Mouse (Mus musculus) lung, embryonic 16.5 days (tissue): ENCODE measurements around the gene Gm17651. TPM values are rescaled to one million over a fixed set of nuclear protein-coding genes. Genes with fewer than 3 reads are reported as not detected.

Experiments used
- ATAC-seq: fragments of 200-750 bp; cut with Nextera tagmentation; 2 replicates; pipeline ENCODE4 v1.8.0; 2017; ENCODE audit warnings: low read depth, mild to moderate bottlenecking, moderate library complexity
- H3K27ac ChIP-seq: fragments of 300-500 bp; sonication (generic); 2 replicates; pipeline ENCODE4 v1.5.1; 2014; ENCODE audit warnings: mild to moderate bottlenecking, control low read depth, low read length
- H3K27me3 ChIP-seq: fragments of 300-500 bp; sonication (generic); 2 replicates; pipeline ENCODE4 v1.6.1; 2014; ENCODE audit warnings: low read depth, low read length, mixed read lengths; ENCODE audit not compliant: control insufficient read depth, insufficient read depth
- H3K36me3 ChIP-seq: fragments of 300-500 bp; sonication (generic); 2 replicates; pipeline ENCODE4 v1.6.1; 2014; ENCODE audit warnings: low read length; ENCODE audit not compliant: control insufficient read depth, insufficient read depth
- H3K4me1 ChIP-seq: fragments of 300-500 bp; sonication (generic); replicated peaks from 2 replicates; pipeline ENCODE4 v1.6.1; 2014; ENCODE audit warnings: low read length, mixed read lengths; ENCODE audit not compliant: control insufficient read depth, insufficient read depth
- H3K4me2 ChIP-seq: fragments of 300-500 bp; sonication (generic); 2 replicates; pipeline ENCODE4 v1.6.1; 2014; ENCODE audit warnings: low read depth, low read length, control low read depth
- H3K4me3 ChIP-seq: fragments of 300-500 bp; sonication (generic); 2 replicates; pipeline ENCODE4 v1.5.1; 2014; ENCODE audit warnings: mild to moderate bottlenecking, low read length, control low read depth
- H3K9ac ChIP-seq: fragments of 300-500 bp; sonication (generic); 2 replicates; pipeline ENCODE4 v1.6.1; 2014; ENCODE audit warnings: low read length, control low read depth
- H3K9me3 ChIP-seq: fragments of 300-500 bp; sonication (generic); 2 replicates; pipeline ENCODE4 v1.6.1; 2016; ENCODE audit warnings: low read length; ENCODE audit not compliant: control insufficient read depth
- WGBS: fragments of 180-500 bp; shearing (Covaris S2); extraction: QIAGEN DNeasy Blood & Tissue Kit; methylation state at CpG from one replicate; pipeline ENCODE4 v1.1.7; 2014; 5-methylcytosine and 5-hydroxymethylcytosine counted together
- microRNA-seq: library from miRNA; unstranded; fragments of <30 nt; microRNA quantifications from one replicate; pipeline ENCODE4, GENCODE M21; 2016
- polyA plus RNA-seq: library from polyadenylated mRNA; unstranded; fragments of >200 nt; fragmentation: Nextera tagmentation; extraction: Ambion mirVana; gene quantifications from 2 replicates; pipeline ENCODE4 v1.2.1, GENCODE M21; 2015

Gene Gm17651
- polyA plus RNA-seq, 1 experiment from 2014 or later, result not detected

- H3K27ac ChIP-seq, result no peak overlapping the region
- ATAC-seq, result no peak
These were observed 46.6 kb downstream of the Gm17651 start for GRCm38 (mm10) chr3:97627893-97628292.

GRCm38 (mm10) chr3:97624611-97625010 is 49.9 kb downstream of the Gm17651 start:
- ATAC-seq, result no peak
- Histone ChIP-seq H3K9me3 (no peaks in the 10 kb centered on the region), H3K4me3 (no peak overlapping the region), H3K36me3 (no peaks in the 10 kb centered on the region), H3K4me2 (no peak overlapping the region), H3K27me3 (no peaks in the 10 kb centered on the region), H3K27ac (no peak overlapping the region), H3K4me1 (peaks cover 3% of the 10 kb centered on the region; the same call in 1 of the 2 replicates), H3K9ac (no peak overlapping the region)
- 31% methylated on average over 2 of the region's 2 CpGs for WGBS

More at GRCm38 (mm10) chr3:97627893-97628292, 46.6 kb downstream of the Gm17651 start:
- Histone ChIP-seq H3K9ac (no peak overlapping the region), H3K4me1 (peaks cover 3% of the 10 kb centered on the region; the same call in 1 of the 2 replicates), H3K4me2 (peak overlapping the region; percentile 76), H3K4me3 (no peak overlapping the region), H3K27me3 (no peaks in the 10 kb centered on the region), H3K36me3 (no peaks in the 10 kb centered on the region), H3K9me3 (no peaks in the 10 kb centered on the region)
- WGBS, result 66% methylated on average over 7 of the region's 7 CpGs

Small RNA genes within 50 kb of the gene (microRNA-seq; reads per million reads assigned to microRNA genes)
- not detected for gene Mir7225

Other genes starting within 250 kb of the Gm17651 start
- 16.5 and 17.9 TPM in 2 replicates for gene Chd1l, start 64.5 kb downstream of the Gm17651 start, polyA plus RNA-seq
- 3.9 and 5.3 TPM in 2 replicates for gene Fmo5, start 45.9 kb downstream of the Gm17651 start, polyA plus RNA-seq
- gene Prkab2, start 16.5 kb downstream of the Gm17651 start, polyA plus RNA-seq, result 4.9 and 5.2 TPM in 2 replicates
- 18.4 and 18.9 TPM in 2 replicates for gene Pde4dip, start 214.0 kb upstream of the Gm17651 start, polyA plus RNA-seq
- gene Sec22b, start 226.5 kb upstream of the Gm17651 start, polyA plus RNA-seq, result 146 and 147 TPM in 2 replicates